Mouse (Mus musculus) midbrain, postnatal 0 days (tissue): ENCODE measurements at regions not wholly inside any gene's neighbourhood (a gene's known extent, or its start where the extent isn't known, plus 50 kb on each side); places are given as distances from the start of the nearest gene placed in this dataset.

Source experiments
- ATAC-seq: fragments of 200-750 bp; cut with Nextera tagmentation; 2 replicates; pipeline ENCODE4 v1.8.0; 2017; ENCODE audit warnings: moderate number of reproducible peaks, mild to moderate bottlenecking, moderate TSS enrichment, moderate library complexity; ENCODE audit not compliant: low FRiP score
- DNase-seq: peaks from one replicate; pipeline ENCODE4 v3.0.0-alpha.2; 2015; ENCODE audit warnings: low spot score
- H3K27ac ChIP-seq: fragments of 300-500 bp; sonication (generic); 2 replicates; pipeline ENCODE4 v1.5.1; 2014; ENCODE audit warnings: low read depth, mild to moderate bottlenecking, low read length, mixed read lengths
- H3K27me3 ChIP-seq: fragments of 300-500 bp; sonication (generic); 2 replicates; pipeline ENCODE4 v1.6.1; 2014; ENCODE audit warnings: low read length, control low read depth, mixed read lengths; ENCODE audit not compliant: insufficient read depth
- H3K36me3 ChIP-seq: fragments of 300-500 bp; sonication (generic); 2 replicates; pipeline ENCODE4 v1.6.1; 2014; ENCODE audit warnings: low read length, control low read depth, mixed read lengths; ENCODE audit not compliant: insufficient read depth
- H3K4me1 ChIP-seq: fragments of 300-500 bp; sonication (generic); 2 replicates; pipeline ENCODE4 v1.6.1; 2014; ENCODE audit warnings: mild to moderate bottlenecking, control low read depth, antibody characterized with exemption, low read length, mixed read lengths; ENCODE audit not compliant: insufficient read depth
- H3K4me2 ChIP-seq: fragments of 300-500 bp; sonication (generic); 2 replicates; pipeline ENCODE4 v1.6.1; 2014; ENCODE audit warnings: low read depth, mild to moderate bottlenecking, low read length, mixed read lengths; ENCODE audit not compliant: poor library complexity, severe bottlenecking
- H3K4me3 ChIP-seq: fragments of 300-500 bp; sonication (generic); 2 replicates; pipeline ENCODE4 v1.5.1; 2014; ENCODE audit warnings: low read depth, mild to moderate bottlenecking, low read length, moderate library complexity
- H3K9ac ChIP-seq: fragments of 300-500 bp; sonication (generic); replicated peaks from 2 replicates; pipeline ENCODE4 v1.6.1; 2014; ENCODE audit warnings: mild to moderate bottlenecking, low read length, moderate library complexity, mixed read lengths; ENCODE audit not compliant: poor library complexity, severe bottlenecking
- H3K9me3 ChIP-seq: fragments of 300-500 bp; sonication (generic); 2 replicates; pipeline ENCODE4 v1.6.1; 2016; ENCODE audit warnings: low read length, control low read depth
- CTCF ChIP-seq: IDR thresholded peaks from 2 replicates; pipeline ENCODE4 v1.5.1; 2016; ENCODE audit warnings: antibody characterized with exemption, mild to moderate bottlenecking
- WGBS: fragments of 180-500 bp; shearing (Covaris S2); extraction: QIAGEN DNeasy Blood & Tissue Kit; methylation state at CpG from one replicate; pipeline ENCODE4 v1.1.7; 2014; 5-methylcytosine and 5-hydroxymethylcytosine counted together

GRCm38 (mm10) chr3:16369629-16370028 is 363.4 kb upstream of the Gm5150 start:
- Histone ChIP-seq H3K4me1 (no peaks in the 10 kb centered on the region), H3K9me3 (no peaks in the 10 kb centered on the region), H3K9ac (no peak overlapping the region), H3K27ac (no peak overlapping the region), H3K27me3 (no peaks in the 10 kb centered on the region), H3K4me3 (no peak overlapping the region), H3K4me2 (no peak overlapping the region), H3K36me3 (no peaks in the 10 kb centered on the region)
- ATAC-seq: no peak
- no peak for DNase-seq
- WGBS: no CpG with 5 or more reads among the region's 1 CpGs
- TF ChIP-seq CTCF: no peak

- WGBS: 81% methylated on average over 3 of the region's 3 CpGs
- Histone ChIP-seq H3K9me3 (no peaks in the 10 kb centered on the region), H3K4me3 (no peak overlapping the region), H3K36me3 (no peaks in the 10 kb centered on the region), H3K27me3 (no peaks in the 10 kb centered on the region), H3K4me2 (no peak overlapping the region), H3K9ac (no peak overlapping the region), H3K27ac (no peak overlapping the region), H3K4me1 (no peaks in the 10 kb centered on the region)
- ATAC-seq (no peak), DNase-seq (no peak)
- TF ChIP-seq CTCF: no peak
Observed at GRCm38 (mm10) chr3:16363134-16363533, 356.9 kb upstream of the Gm5150 start.

GRCm38 (mm10) chr3:16358999-16359398 is 352.8 kb upstream of the Gm5150 start:
- Histone ChIP-seq H3K4me2 (no peak overlapping the region), H3K36me3 (no peaks in the 10 kb centered on the region), H3K27me3 (no peaks in the 10 kb centered on the region), H3K4me3 (no peak overlapping the region), H3K4me1 (no peaks in the 10 kb centered on the region), H3K9ac (no peak overlapping the region), H3K9me3 (no peaks in the 10 kb centered on the region), H3K27ac (no peak overlapping the region)
- ATAC-seq: no peak
- no peak for TF ChIP-seq CTCF
- no peak for DNase-seq

- H3K9ac ChIP-seq: no peak overlapping the region
- no peaks in the 10 kb centered on the region for H3K36me3 ChIP-seq
- no peak for DNase-seq
- no peak for ATAC-seq
- no peak overlapping the region for H3K4me2 ChIP-seq
- TF ChIP-seq CTCF: no peak
- H3K4me1 ChIP-seq: no peaks in the 10 kb centered on the region
- no peak overlapping the region for H3K27ac ChIP-seq
- H3K27me3 ChIP-seq: no peaks in the 10 kb centered on the region
- no peaks in the 10 kb centered on the region for H3K9me3 ChIP-seq
- H3K4me3 ChIP-seq: no peak overlapping the region
Observed at GRCm38 (mm10) chr3:16330750-16331149, 324.5 kb upstream of the Gm5150 start.

- Histone ChIP-seq H3K27me3 (no peaks in the 10 kb centered on the region), H3K4me2 (no peak overlapping the region), H3K4me1 (no peaks in the 10 kb centered on the region), H3K9ac (no peak overlapping the region), H3K9me3 (no peaks in the 10 kb centered on the region), H3K4me3 (no peak overlapping the region), H3K27ac (no peak overlapping the region), H3K36me3 (no peaks in the 10 kb centered on the region)
- DNase-seq: peak; percentile 57
- ATAC-seq: peak; percentile 63; the same call in 1 of the 2 replicates
- WGBS: 27% methylated on average over 3 of the region's 3 CpGs
- TF ChIP-seq CTCF: peak; percentile 69
Observed at GRCm38 (mm10) chr3:16310834-16311233, 304.6 kb upstream of the Gm5150 start.

- no peaks in the 10 kb centered on the region for H3K9me3 ChIP-seq
- DNase-seq (no peak), ATAC-seq (no peak)
- no peak overlapping the region for H3K27ac ChIP-seq
- H3K4me3 ChIP-seq: no peak overlapping the region
- H3K27me3 ChIP-seq: no peaks in the 10 kb centered on the region
- H3K4me2 ChIP-seq: no peak overlapping the region
- H3K9ac ChIP-seq: no peak overlapping the region
- H3K36me3 ChIP-seq: no peaks in the 10 kb centered on the region
- TF ChIP-seq CTCF: no peak
- WGBS: 100% methylated on average over 1 of the region's 1 CpGs
- no peaks in the 10 kb centered on the region for H3K4me1 ChIP-seq
Observed at GRCm38 (mm10) chr3:16277407-16277806, 271.2 kb upstream of the Gm5150 start.
